ENCODE assay signal across 8 mouse cellular contexts in the genomic region with DNA sequence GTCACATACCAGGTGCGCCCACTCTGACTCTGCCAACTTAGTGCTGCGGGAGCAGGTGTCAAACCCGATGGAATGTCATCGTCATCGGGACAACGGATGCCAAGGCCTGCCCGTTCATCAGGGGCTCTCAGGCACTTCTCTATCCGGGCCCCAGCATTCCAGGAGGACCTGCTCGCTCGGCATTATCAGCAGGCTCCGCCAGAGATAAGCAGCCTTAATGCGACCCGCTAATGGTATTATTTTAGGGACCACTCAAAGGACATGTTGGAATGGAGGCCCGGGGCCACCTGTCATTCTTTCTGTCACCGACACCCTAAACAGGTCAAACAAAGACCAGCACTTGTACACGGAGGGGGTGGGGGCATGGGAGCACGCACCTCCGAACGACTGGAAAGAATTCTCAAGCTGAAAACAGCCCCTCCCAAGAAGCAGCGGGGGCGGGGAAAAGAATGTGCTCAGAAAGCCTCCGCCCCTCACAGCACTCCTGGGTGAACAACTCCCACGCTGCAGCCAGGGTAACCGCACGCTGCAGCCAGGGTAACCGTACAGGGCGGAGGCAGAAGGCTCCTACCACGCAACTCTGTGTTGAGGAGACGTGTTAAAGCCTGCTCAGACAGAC.
A peak's percentile ranks its signal among the peaks of the same experiment; 100 is the strongest.
DNase-seq lines count a peak whose midpoint lies in the region; ATAC-seq and TF ChIP-seq lines count a peak whose summit lies in the region.

No protein-coding gene starts in this region.

- peak overlapping the region; percentile 49; the same call in 1 of the 2 replicates for H3K9ac ChIP-seq in heart, embryonic 11.5 days (ENCODE audit: low read depth, low read length)
- H3K9ac ChIP-seq in kidney, embryonic 14.5 days (ENCODE audit: low read depth, low read length): no peak overlapping the region
- peak overlapping the region; percentile 25 for H3K9ac ChIP-seq in limb, embryonic 14.5 days (ENCODE audit: low read depth, low read length, severe bottlenecking)
- H3K9ac ChIP-seq in neural tube, embryonic 13.5 days: no peak overlapping the region

- H3K36me3 ChIP-seq in G1E (replicated peaks): no peaks in the 10 kb centered on the region
- H3K36me3 ChIP-seq in heart, embryonic 11.5 days (ENCODE audit: control insufficient read depth, insufficient read depth, low read length): no peaks in the 10 kb centered on the region
- no peaks in the 10 kb centered on the region for H3K36me3 ChIP-seq in kidney, embryonic 14.5 days (ENCODE audit: control insufficient read depth, insufficient read depth, low read length)
- H3K36me3 ChIP-seq in limb, embryonic 14.5 days (ENCODE audit: control insufficient read depth, insufficient read depth, low read length): no peaks in the 10 kb centered on the region
- no peaks in the 10 kb centered on the region for H3K36me3 ChIP-seq in neural tube, embryonic 13.5 days

- H3K4me3 ChIP-seq in G1E (ENCODE audit: low read depth, low read length): peak overlapping the region; percentile 27; the same call in 1 of the 2 replicates
- peak overlapping the region; percentile 1; the same call in 1 of the 2 replicates for H3K4me3 ChIP-seq in heart, embryonic 11.5 days (ENCODE audit: low read depth, low read length)
- H3K4me3 ChIP-seq in kidney, embryonic 14.5 days (ENCODE audit: low read length): 0 out of 2 replicates have a peak overlapping the region, but pooled peaks have one; percentile 2
- H3K4me3 ChIP-seq in limb, embryonic 14.5 days (replicated peaks; ENCODE audit: low read length): peak overlapping the region; percentile 16; the same call in 1 of the 2 replicates
- no peak overlapping the region for H3K4me3 ChIP-seq in neural tube, embryonic 13.5 days

- H3K4me2 ChIP-seq in heart, embryonic 11.5 days: peak overlapping the region; percentile 56
- H3K4me2 ChIP-seq in kidney, embryonic 14.5 days (replicated peaks; ENCODE audit: low read depth, low read length): peak overlapping the region; percentile 31
- H3K4me2 ChIP-seq in limb, embryonic 14.5 days (replicated peaks; ENCODE audit: low read depth, low read length, severe bottlenecking): peak overlapping the region; percentile 45
- peak overlapping the region; percentile 41 for H3K4me2 ChIP-seq in neural tube, embryonic 13.5 days

- H3K9me3 ChIP-seq in G1E (replicated peaks): peaks cover 94% of the 10 kb centered on the region
- 0 out of 2 replicates have a peak, but pooled peaks cover 2% of the 10 kb centered on the region for H3K9me3 ChIP-seq in heart, embryonic 11.5 days (replicated peaks; ENCODE audit: control insufficient read depth, low read length)
- H3K9me3 ChIP-seq in kidney, embryonic 14.5 days (ENCODE audit: control insufficient read depth, low read length): peaks cover 6% of the 10 kb centered on the region; the same call in 1 of the 2 replicates
- peaks cover 4% of the 10 kb centered on the region; the same call in 1 of the 2 replicates for H3K9me3 ChIP-seq in limb, embryonic 14.5 days (ENCODE audit: control insufficient read depth, low read length)
- 0 out of 2 replicates have a peak, but pooled peaks cover under 1% of the 10 kb centered on the region for H3K9me3 ChIP-seq in neural tube, embryonic 13.5 days

- H3K27ac ChIP-seq in heart, embryonic 11.5 days (ENCODE audit: low read depth, low read length): peak overlapping the region; percentile 90
- no peak overlapping the region for H3K27ac ChIP-seq in kidney, embryonic 14.5 days (ENCODE audit: low read depth, low read length)
- no peak overlapping the region for H3K27ac ChIP-seq in limb, embryonic 14.5 days (replicated peaks; ENCODE audit: low read depth, low read length)
- no peak overlapping the region for H3K27ac ChIP-seq in neural tube, embryonic 13.5 days (replicated peaks)

- TF ChIP-seq POLR2A in limb, embryonic 14.5 days (IDR thresholded peaks at IDR 0.05; ENCODE audit: borderline replicate concordance, extremely low read depth, insufficient read depth, insufficient read length): no peak

- H3K4me1 ChIP-seq in G1E (ENCODE audit: insufficient read depth, low read depth, low read length): no peaks in the 10 kb centered on the region
- H3K4me1 ChIP-seq in heart, embryonic 11.5 days (ENCODE audit: control insufficient read depth, insufficient read depth, low read length): peaks cover 49% of the 10 kb centered on the region
- peaks cover 29% of the 10 kb centered on the region for H3K4me1 ChIP-seq in kidney, embryonic 14.5 days (ENCODE audit: control insufficient read depth, insufficient read depth, low read length)
- peaks cover 37% of the 10 kb centered on the region for H3K4me1 ChIP-seq in limb, embryonic 14.5 days (ENCODE audit: control insufficient read depth, insufficient read depth, low read length)
- peaks cover 21% of the 10 kb centered on the region for H3K4me1 ChIP-seq in neural tube, embryonic 13.5 days (replicated peaks)

- no peak for TF ChIP-seq CTCF in G1E (IDR thresholded peaks at IDR 0.05; ENCODE audit: low read depth, low read length)

- ATAC-seq in G1E (ENCODE audit: extremely low read depth, insufficient number of reproducible peaks, low FRiP score, poor library complexity, severe bottlenecking): no peak
- ATAC-seq in heart, embryonic 11.5 days (replicated peaks; ENCODE audit: insufficient number of reproducible peaks, low FRiP score, low TSS enrichment): peak; percentile 79
- peak; percentile 79 for ATAC-seq in kidney, embryonic 14.5 days (ENCODE audit: low FRiP score, low TSS enrichment)
- peak; percentile 59 for ATAC-seq in limb, embryonic 14.5 days (ENCODE audit: low FRiP score, low read depth)
- ATAC-seq in neural tube, embryonic 13.5 days (ENCODE audit: low read depth): peak; percentile 70
- ATAC-seq in erythroid progenitor cell, adult 5-6 weeks (replicated peaks; ENCODE audit: low FRiP score, poor library complexity, severe bottlenecking): no peak

- no peak for DNase-seq in G1E (ENCODE audit: low spot score)
- peak; percentile 69 for DNase-seq in embryo, embryonic 11 days
- peak; percentile 70 for DNase-seq in limb, embryonic 14.5 days (ENCODE audit: low spot score)
- peak; percentile 69 to 79 for DNase-seq in urinary bladder, postnatal 36 days (ENCODE audit: low spot score in 2 of 2)

- 5% methylated on average over 29 of the region's 29 CpGs for WGBS in heart, embryonic 11.5 days (ENCODE audit: insufficient replicate concordance)
- 25% methylated on average over 29 of the region's 29 CpGs for WGBS in kidney, embryonic 14.5 days
- 23% methylated on average over 29 of the region's 29 CpGs for WGBS in limb, embryonic 14.5 days
- 43% methylated on average over 29 of the region's 29 CpGs for WGBS in neural tube, embryonic 13.5 days

- no peaks in the 10 kb centered on the region; the same call in 1 of the 2 replicates for H3K27me3 ChIP-seq in G1E (ENCODE audit: insufficient read depth, low read length)
- H3K27me3 ChIP-seq in heart, embryonic 11.5 days (ENCODE audit: control insufficient read depth, insufficient read depth, low read length): no peaks in the 10 kb centered on the region
- H3K27me3 ChIP-seq in kidney, embryonic 14.5 days (ENCODE audit: control insufficient read depth, insufficient read depth, low read length): no peaks in the 10 kb centered on the region
- H3K27me3 ChIP-seq in limb, embryonic 14.5 days (ENCODE audit: control insufficient read depth, insufficient read depth, low read length): no peaks in the 10 kb centered on the region
- H3K27me3 ChIP-seq in neural tube, embryonic 13.5 days: no peaks in the 10 kb centered on the region

Comparison
In these comparisons a context has a peak if more than half of its experiments do, and no peak if none do; other contexts are left out.
1. ATAC-seq: peak in heart, embryonic 11.5 days (single experiment), kidney, embryonic 14.5 days (single experiment), limb, embryonic 14.5 days (single experiment) and neural tube, embryonic 13.5 days (single experiment); none in G1E (single experiment) and erythroid progenitor cell, adult 5-6 weeks (single experiment).
2. H3K9ac ChIP-seq: peak in heart, embryonic 11.5 days (single experiment) and limb, embryonic 14.5 days (single experiment); none in kidney, embryonic 14.5 days (single experiment) and neural tube, embryonic 13.5 days (single experiment).
3. Peak in every context shown above with its lines, with median percentiles within 50 percentile points of each other: H3K4me2 ChIP-seq.